Mouse (Mus musculus): ENCODE data around the gene Foxa1. TPM values are rescaled to one million over a fixed set of nuclear protein-coding genes. Genes with fewer than 3 reads are reported as not detected.

The Foxa1 gene
- total RNA-seq (2021), result not detected
- long read RNA-seq, experiment 1, result 0 reads
- long read RNA-seq, experiment 2, result 0 reads

GRCm38 (mm10) chr12:57546415-57547201 lies at the start of gene Foxa1:
TSS of gene Foxa1 (minus strand) at chr12:57546916.
- Histone ChIP-seq H3K4me3 (peak within 1 kb of the TSS; percentile 69), H3K27ac (no peak within 1 kb of the TSS)
- intact Hi-C loops (cut with DNase I), result loop anchor here (5.0 kb wide), 1 partner anchor 264 kb away; no protein-coding TSS in a partner anchor
- no peak for DNase-seq
- no peak for TF ChIP-seq CTCF (IDR thresholded peaks at IDR 0.05)

DNA sequence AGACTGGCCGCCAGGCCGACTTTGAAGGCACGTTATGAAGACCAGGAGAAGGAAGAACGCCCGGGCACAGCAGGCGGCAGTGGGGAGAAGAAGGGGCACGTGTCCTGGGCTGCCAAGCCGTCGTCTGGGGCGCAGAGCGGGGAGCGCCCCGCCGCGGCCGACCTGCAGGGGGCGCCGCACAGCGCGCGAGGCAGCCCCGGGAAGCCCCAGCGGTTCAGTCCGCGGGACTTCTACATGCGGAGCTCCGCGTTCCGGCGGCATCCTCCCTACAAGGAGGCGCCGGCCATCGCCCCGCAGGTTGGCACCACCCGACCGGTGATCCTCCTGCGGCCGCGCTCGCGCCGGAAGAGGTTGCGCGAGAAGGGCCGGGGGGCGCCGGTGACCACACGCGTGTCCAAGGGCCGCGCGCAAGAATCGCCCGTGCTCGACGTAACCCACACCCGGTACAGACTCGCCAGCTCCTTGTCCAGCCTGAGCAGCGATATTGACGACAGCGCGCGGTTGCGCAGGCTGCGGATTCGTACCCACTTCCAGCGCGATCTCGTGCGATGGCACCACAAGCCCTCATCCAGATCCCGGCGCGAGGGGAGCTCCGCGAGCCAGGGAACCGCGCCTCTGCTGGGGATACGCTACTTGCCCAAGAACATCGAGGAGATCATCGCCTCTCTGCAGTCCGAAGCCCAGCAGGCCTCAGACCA lies 29.4 kb upstream of the Foxa1 start:
- DNase-seq, result no peak
- H3K27ac ChIP-seq, result no peak overlapping the region
- intact Hi-C loops (cut with DNase I), result no loop called here
- no peak overlapping the region for H3K4me3 ChIP-seq
- TF ChIP-seq CTCF (IDR thresholded peaks at IDR 0.05), result peak; percentile 36

- no peak overlapping the region for H3K27ac ChIP-seq
- no peak for TF ChIP-seq CTCF (IDR thresholded peaks at IDR 0.05)
Measured at GRCm38 (mm10) chr12:57572415-57572814, 25.7 kb upstream of the Foxa1 start.

DNA sequence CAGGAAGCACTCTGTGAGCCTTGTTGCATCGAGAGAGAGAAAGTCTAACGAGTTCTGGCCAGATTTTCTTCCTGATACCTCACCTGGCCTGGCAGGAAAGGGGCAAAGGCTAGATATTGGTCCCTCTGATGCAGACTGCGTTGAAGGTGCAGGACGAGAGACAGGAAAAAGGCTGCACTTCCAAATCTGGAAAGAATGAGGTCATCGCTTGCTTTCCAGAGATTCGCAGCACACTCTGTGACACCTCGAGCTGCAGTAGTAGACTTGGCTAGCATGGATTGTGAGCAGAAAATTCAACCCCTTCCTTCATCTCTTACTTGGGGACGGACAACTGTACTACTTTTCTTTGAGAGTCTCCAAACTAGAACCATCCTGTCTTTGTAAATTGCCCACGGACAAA lies 25.1 kb upstream of the Foxa1 start:
- TF ChIP-seq CTCF (IDR thresholded peaks at IDR 0.05), result no peak
- no peak overlapping the region for H3K27ac ChIP-seq
- intact Hi-C loops (cut with DNase I), result no loop called here
- DNase-seq, result no peak
- no peak overlapping the region for H3K4me3 ChIP-seq

More at GRCm38 (mm10) chr12:57572415-57572814, 25.7 kb upstream of the Foxa1 start:
- no peak overlapping the region for H3K4me3 ChIP-seq
- intact Hi-C loops (cut with DNase I), result no loop called here
- no peak for DNase-seq

- no peak for DNase-seq
- intact Hi-C loops (cut with DNase I), result no loop called here
- H3K27ac ChIP-seq, result no peak within 1 kb of the TSS
- TF ChIP-seq CTCF (IDR thresholded peaks at IDR 0.05), result no peak
- H3K4me3 ChIP-seq, result no peak within 1 kb of the TSS
Measured at GRCm38 (mm10) chr12:57563909-57564308, 17.2 kb upstream of the Foxa1 start, which contains the start of gene Ttc6. TSS of gene Ttc6 (plus strand) at chr12:57564113.

- DNase-seq, result no peak
- no peak for TF ChIP-seq CTCF (IDR thresholded peaks at IDR 0.05)
- no peak overlapping the region for H3K27ac ChIP-seq
- intact Hi-C loops (cut with DNase I), result no loop called here
- no peak overlapping the region for H3K4me3 ChIP-seq
Measured at GRCm38 (mm10) chr12:57554091-57554490, 7.4 kb upstream of the Foxa1 start.

- DNase-seq, result no peak
- Histone ChIP-seq H3K27ac (no peak overlapping the region), H3K4me3 (no peak overlapping the region)
- TF ChIP-seq CTCF (IDR thresholded peaks at IDR 0.05), result no peak
- intact Hi-C loops (cut with DNase I), result no loop called here
Measured at GRCm38 (mm10) chr12:57552286-57552685, 5.6 kb upstream of the Foxa1 start.

- Histone ChIP-seq H3K4me3 (no peak overlapping the region), H3K27ac (no peak overlapping the region)
- intact Hi-C loops (cut with DNase I), result no loop called here
- TF ChIP-seq CTCF (IDR thresholded peaks at IDR 0.05), result no peak
- no peak for DNase-seq
Measured at GRCm38 (mm10) chr12:57550881-57551280, 4.2 kb upstream of the Foxa1 start.

DNA sequence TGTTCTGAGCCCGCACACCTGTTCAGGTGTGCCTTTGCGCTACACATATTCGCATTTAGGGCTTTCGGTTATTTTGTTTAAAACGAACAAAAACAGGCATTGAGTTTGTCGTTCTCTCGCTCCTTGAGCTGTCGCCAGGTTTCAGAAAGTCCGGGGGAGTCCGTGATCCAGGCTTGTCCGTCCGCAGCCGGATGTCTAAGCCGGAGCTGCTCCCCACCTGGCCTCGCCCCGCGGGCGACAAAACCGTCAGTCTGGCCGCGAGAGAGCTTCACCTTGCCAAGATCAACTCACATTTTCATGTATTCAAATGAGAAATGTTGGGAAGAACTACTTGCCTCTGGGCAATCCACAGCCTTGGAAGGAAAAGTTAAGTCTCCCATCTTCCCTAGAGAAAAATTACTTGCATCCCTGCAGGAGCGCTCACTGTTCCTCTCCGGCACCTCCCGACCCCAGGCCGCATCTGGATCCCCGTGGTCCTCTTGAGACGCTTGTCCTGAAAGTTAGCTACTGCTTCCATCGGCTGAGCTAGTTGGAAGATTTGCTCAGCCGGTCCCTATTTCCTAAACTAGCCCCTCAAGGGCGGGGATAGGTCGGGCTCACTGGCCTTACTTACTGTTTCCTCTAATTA lies 3.6 kb upstream of the Foxa1 start:
- TF ChIP-seq CTCF (IDR thresholded peaks at IDR 0.05), result no peak
- Histone ChIP-seq H3K4me3 (no peak overlapping the region), H3K27ac (no peak overlapping the region)
- no peak for DNase-seq
- intact Hi-C loops (cut with DNase I), result no loop called here

- no peak for TF ChIP-seq CTCF (IDR thresholded peaks at IDR 0.05)
- Histone ChIP-seq H3K27ac (no peak overlapping the region), H3K4me3 (no peak overlapping the region)
- intact Hi-C loops (cut with DNase I), result loop anchor here (5.0 kb wide), 1 partner anchor 267 kb away; no protein-coding TSS in a partner anchor
- no peak for DNase-seq
Measured at GRCm38 (mm10) chr12:57549667-57550160, 3.0 kb upstream of the Foxa1 start.

GRCm38 (mm10) chr12:57548981-57549666 lies 2.4 kb upstream of the Foxa1 start:
- intact Hi-C loops (cut with DNase I), result loop anchor here (5.0 kb wide), 1 partner anchor 267 kb away; no protein-coding TSS in a partner anchor
- no peak overlapping the region for H3K4me3 ChIP-seq

More at GRCm38 (mm10) chr12:57548981-57549666, 2.4 kb upstream of the Foxa1 start:
- TF ChIP-seq CTCF (IDR thresholded peaks at IDR 0.05), result no peak
- no peak overlapping the region for H3K27ac ChIP-seq
- no peak for DNase-seq
